Mouse (Mus musculus) lung, postnatal 0 days (tissue): ENCODE measurements around the gene Ranbp3. TPM values are rescaled to one million over a fixed set of nuclear protein-coding genes. Genes with fewer than 3 reads are reported as not detected.

Experiments used
- ATAC-seq: fragments of 200-750 bp; cut with Nextera tagmentation; 2 replicates; pipeline ENCODE4 v1.8.0; 2017; ENCODE audit warnings: moderate library complexity
- DNase-seq: peaks from one replicate; pipeline ENCODE4 v3.0.0-alpha.2; 2016; ENCODE audit warnings: low spot score
- H3K27ac ChIP-seq: fragments of 300-500 bp; sonication (generic); 2 replicates; pipeline ENCODE4 v1.5.1; 2014; ENCODE audit warnings: antibody characterized with exemption, mild to moderate bottlenecking, low read length, mixed read lengths
- H3K27me3 ChIP-seq: fragments of 300-500 bp; sonication (generic); replicated peaks from 2 replicates; pipeline ENCODE4 v1.6.1; 2014; ENCODE audit warnings: low read length, mixed read lengths; ENCODE audit not compliant: insufficient read depth
- H3K36me3 ChIP-seq: fragments of 300-500 bp; sonication (generic); 2 replicates; pipeline ENCODE4 v1.6.1; 2014; ENCODE audit warnings: low read length, mixed read lengths; ENCODE audit not compliant: insufficient read depth
- H3K4me1 ChIP-seq: fragments of 300-500 bp; sonication (generic); 2 replicates; pipeline ENCODE4 v1.6.1; 2014; ENCODE audit warnings: antibody characterized with exemption, low read depth, low read length, mixed read lengths; ENCODE audit not compliant: insufficient read depth
- H3K4me2 ChIP-seq: fragments of 300-500 bp; sonication (generic); replicated peaks from 2 replicates; pipeline ENCODE4 v1.6.1; 2014; ENCODE audit warnings: low read depth, mild to moderate bottlenecking, low read length, moderate library complexity, mixed read lengths
- H3K4me3 ChIP-seq: fragments of 300-500 bp; sonication (generic); 2 replicates; pipeline ENCODE4 v1.5.1; 2014; ENCODE audit warnings: low read depth, low read length
- H3K9ac ChIP-seq: fragments of 300-500 bp; sonication (generic); replicated peaks from 2 replicates; pipeline ENCODE4 v1.6.1; 2014; ENCODE audit warnings: low read depth, mild to moderate bottlenecking
- H3K9me3 ChIP-seq: fragments of 300-500 bp; sonication (generic); 2 replicates; pipeline ENCODE4 v1.6.1; 2016; ENCODE audit warnings: low read length, mixed read lengths
- CTCF ChIP-seq: IDR thresholded peaks from 2 replicates; pipeline ENCODE4 v1.5.1; 2016; ENCODE audit warnings: antibody characterized with exemption, mild to moderate bottlenecking
- EP300 ChIP-seq: IDR thresholded peaks from 2 replicates; pipeline ENCODE4 v1.6.1; 2016; ENCODE audit warnings: antibody characterized with exemption, mild to moderate bottlenecking, control low read depth
- WGBS: fragments of 180-500 bp; shearing (Covaris S2); extraction: QIAGEN DNeasy Blood & Tissue Kit; methylation state at CpG from one replicate; pipeline ENCODE4 v1.1.7; 2014; 5-methylcytosine and 5-hydroxymethylcytosine counted together
- polyA plus RNA-seq: library from polyadenylated mRNA; unstranded; fragments of >200 nt; fragmentation: Nextera tagmentation; extraction: Ambion mirVana; gene quantifications from 2 replicates; pipeline ENCODE4 v1.2.1, GENCODE M21; 2015

Gene Ranbp3
- polyA plus RNA-seq, 1 experiment from 2014 or later, result 42.6 TPM

- H3K9me3 ChIP-seq, result no peaks in the 10 kb centered on the region
Observed at GRCm38 (mm10) chr17:56631807-56632206, 41.3 kb upstream of the Ranbp3 start.

GRCm38 (mm10) chr17:56634023-56634422 lies 39.1 kb upstream of the Ranbp3 start:
- 85% methylated on average over 6 of the region's 6 CpGs for WGBS
- ATAC-seq (no peak), DNase-seq (no peak)
- Histone ChIP-seq H3K9ac (no peak overlapping the region), H3K4me3 (no peak overlapping the region), H3K27ac (no peak overlapping the region), H3K36me3 (no peaks in the 10 kb centered on the region), H3K4me2 (no peak overlapping the region), H3K9me3 (no peaks in the 10 kb centered on the region), H3K4me1 (no peaks in the 10 kb centered on the region), H3K27me3 (no peaks in the 10 kb centered on the region)
- no peak for TF ChIP-seq EP300
- TF ChIP-seq CTCF, result no peak

More at GRCm38 (mm10) chr17:56631807-56632206, 41.3 kb upstream of the Ranbp3 start:
- Histone ChIP-seq H3K27me3 (no peaks in the 10 kb centered on the region), H3K9ac (no peak overlapping the region), H3K4me3 (no peak overlapping the region), H3K27ac (no peak overlapping the region), H3K4me1 (peaks cover 6% of the 10 kb centered on the region; the same call in 1 of the 2 replicates), H3K4me2 (no peak overlapping the region), H3K36me3 (no peaks in the 10 kb centered on the region)
- DNase-seq (no peak), ATAC-seq (no peak)
- 54% methylated on average over 4 of the region's 4 CpGs for WGBS
- TF ChIP-seq CTCF, result no peak
- no peak for TF ChIP-seq EP300

- no peaks in the 10 kb centered on the region for H3K9me3 ChIP-seq
- H3K27me3 ChIP-seq, result no peaks in the 10 kb centered on the region
- H3K4me3 ChIP-seq, result no peak overlapping the region
- no peak for ATAC-seq
- no peak overlapping the region for H3K27ac ChIP-seq
- H3K4me1 ChIP-seq, result no peaks in the 10 kb centered on the region
- no peak overlapping the region for H3K4me2 ChIP-seq
- no peak for DNase-seq
- no peak for TF ChIP-seq CTCF
- no peak for TF ChIP-seq EP300
- no peak overlapping the region for H3K9ac ChIP-seq
- WGBS, result 82% methylated on average over 4 of the region's 4 CpGs
- H3K36me3 ChIP-seq, result no peaks in the 10 kb centered on the region
Observed at GRCm38 (mm10) chr17:56643237-56643636, 29.9 kb upstream of the Ranbp3 start.

- 40% methylated on average over 12 of the region's 13 CpGs for WGBS
Observed at GRCm38 (mm10) chr17:56647546-56647945, 25.5 kb upstream of the Ranbp3 start.

GRCm38 (mm10) chr17:56651801-56652200 lies 21.3 kb upstream of the Ranbp3 start:
- no peaks in the 10 kb centered on the region for H3K4me1 ChIP-seq
- H3K27me3 ChIP-seq, result no peaks in the 10 kb centered on the region
- no peak overlapping the region for H3K4me2 ChIP-seq
- no peaks in the 10 kb centered on the region for H3K36me3 ChIP-seq
- no peak overlapping the region for H3K4me3 ChIP-seq
- H3K27ac ChIP-seq, result no peak overlapping the region
- peak; percentile 62 for DNase-seq
- 20% methylated on average over 10 of the region's 10 CpGs for WGBS
- no peaks in the 10 kb centered on the region for H3K9me3 ChIP-seq
- TF ChIP-seq EP300, result no peak
- no peak for TF ChIP-seq CTCF
- H3K9ac ChIP-seq, result no peak overlapping the region
- peak; percentile 65 for ATAC-seq

More at GRCm38 (mm10) chr17:56647546-56647945, 25.5 kb upstream of the Ranbp3 start:
- Histone ChIP-seq H3K9ac (no peak overlapping the region), H3K27ac (no peak overlapping the region), H3K4me2 (no peak overlapping the region), H3K9me3 (no peaks in the 10 kb centered on the region), H3K27me3 (no peaks in the 10 kb centered on the region), H3K4me3 (no peak overlapping the region), H3K36me3 (no peaks in the 10 kb centered on the region), H3K4me1 (no peaks in the 10 kb centered on the region)
- ATAC-seq (peak; percentile 19; the same call in 1 of the 2 replicates), DNase-seq (no peak)
- TF ChIP-seq CTCF (no peak), EP300 (no peak)

GRCm38 (mm10) chr17:56654771-56655170 lies 18.3 kb upstream of the Ranbp3 start:
- Histone ChIP-seq H3K9me3 (no peaks in the 10 kb centered on the region), H3K9ac (no peak overlapping the region), H3K27me3 (no peaks in the 10 kb centered on the region), H3K4me3 (no peak overlapping the region), H3K27ac (no peak overlapping the region), H3K36me3 (no peaks in the 10 kb centered on the region), H3K4me2 (no peak overlapping the region), H3K4me1 (no peaks in the 10 kb centered on the region)
- TF ChIP-seq EP300 (no peak), CTCF (no peak)
- no peak for ATAC-seq
- 62% methylated on average over 2 of the region's 2 CpGs for whole genome bisulfite sequencing
- DNase-seq, result no peak

- Histone ChIP-seq H3K27me3 (no peaks in the 10 kb centered on the region), H3K36me3 (no peaks in the 10 kb centered on the region), H3K9ac (no peak overlapping the region), H3K4me1 (no peaks in the 10 kb centered on the region), H3K4me2 (no peak overlapping the region), H3K27ac (no peak overlapping the region), H3K4me3 (no peak overlapping the region), H3K9me3 (no peaks in the 10 kb centered on the region)
- DNase-seq (no peak), ATAC-seq (no peak)
- 68% methylated on average over 3 of the region's 3 CpGs for WGBS
- TF ChIP-seq CTCF, result no peak
- TF ChIP-seq EP300, result no peak
Observed at GRCm38 (mm10) chr17:56655311-56655710, 17.8 kb upstream of the Ranbp3 start.
